Mouse (Mus musculus): Measurements from ENCODE around the gene Fastkd3. TPM values are rescaled to one million over a fixed set of nuclear protein-coding genes. Genes with fewer than 3 reads are reported as not detected.

Gene Fastkd3
- total and polyA plus RNA-seq, 3 experiments, result 17.8 to 46.6 (median 37.6) TPM

GRCm38 (mm10) chr13:68574398-68574797 is 7.6 kb upstream of the Fastkd3 start:
- Histone ChIP-seq H3K9me3 (replicated peaks; ENCODE audit: low read length) (no peaks in the 10 kb centered on the region), H3K79me2 (replicated peaks; ENCODE audit: control insufficient read depth, extremely low read depth, insufficient read depth, poor library complexity, severe bottlenecking) (no peaks in the 10 kb centered on the region; the same call in 1 of the 2 replicates), H3K4me1 (ENCODE audit: control insufficient read depth in 1 of 2, insufficient read depth in 2 of 2) (0 out of 4 replicates have a peak, but pooled peaks cover 0 to under 1% of the 10 kb centered on the region in 2 experiments), H3K36me3 (replicated peaks in 1 of 2; ENCODE audit: control insufficient read depth in 1 of 2, insufficient read depth in 1 of 2, low read length in 1 of 2) (peaks cover 70 to 94% of the 10 kb centered on the region in 2 experiments), H3K27ac (ENCODE audit: insufficient read depth, low read depth) (no peak overlapping the region), H3K27me3 (replicated peaks) (no peaks in the 10 kb centered on the region), H3K9ac (ENCODE audit: insufficient read depth, low read depth) (no peak overlapping the region), H3K4me3 (replicated peaks in 1 of 3; ENCODE audit: low read depth in 2 of 3, low read length in 2 of 3, poor library complexity in 1 of 3) (no peak overlapping the region), H3K4me2 (ENCODE audit: insufficient read depth, low read depth, poor library complexity, severe bottlenecking) (no peak overlapping the region)
- no peak for TF ChIP-seq ETS1 (conservative IDR thresholded peaks at IDR 0.05; ENCODE audit: low read depth, low read length)
- no peak for TF ChIP-seq UBTF (IDR thresholded peaks at IDR 0.05; ENCODE audit: low read depth, low read length)
- TF ChIP-seq ELF1 (IDR thresholded peaks at IDR 0.05; ENCODE audit: low read depth, low read length), result no peak
- no peak for TF ChIP-seq USF1 (IDR thresholded peaks at IDR 0.05; ENCODE audit: low read depth, low read length)
- TF ChIP-seq HCFC1 (IDR thresholded peaks at IDR 0.05; ENCODE audit: low read depth, low read length), result no peak
- TF ChIP-seq EP300 (IDR thresholded peaks at IDR 0.05; ENCODE audit: low read length), result no peak
- no peak for TF ChIP-seq MEF2A (IDR thresholded peaks at IDR 0.05; ENCODE audit: borderline replicate concordance, low read depth, low read length)
- TF ChIP-seq ZC3H11A (IDR thresholded peaks at IDR 0.05; ENCODE audit: low read depth, low read length), result no peak
- no peak for TF ChIP-seq JUND (conservative IDR thresholded peaks at IDR 0.05; ENCODE audit: low read depth, low read length)
- no peak for TF ChIP-seq MXI1 (IDR thresholded peaks at IDR 0.05; ENCODE audit: low read depth, low read length)
- dilution Hi-C loops (cut with MboI; ENCODE audit: extremely low pct_ligation_motif_present, extremely low pct_unique_long_range_greater_than_20kb, low sequenced_read_pairs) (no loop called here), in situ Hi-C loops (cut with MboI; ENCODE audit: low pct_ligation_motif_present, low pct_unique_long_range_greater_than_20kb, low sequenced_read_pairs) (no loop called here)
- no peak for DNase-seq (ENCODE audit: extremely low read depth)

GRCm38 (mm10) chr13:68577945-68578344 is 4.1 kb upstream of the Fastkd3 start:
- Histone ChIP-seq H3K9me3 (replicated peaks; ENCODE audit: low read length) (no peaks in the 10 kb centered on the region), H3K27ac (ENCODE audit: insufficient read depth, low read depth) (no peak overlapping the region), H3K79me2 (replicated peaks; ENCODE audit: control insufficient read depth, extremely low read depth, insufficient read depth, poor library complexity, severe bottlenecking) (peaks cover 26% of the 10 kb centered on the region), H3K27me3 (replicated peaks) (no peaks in the 10 kb centered on the region), H3K4me2 (ENCODE audit: insufficient read depth, low read depth, poor library complexity, severe bottlenecking) (no peak overlapping the region), H3K36me3 (replicated peaks in 1 of 2; ENCODE audit: control insufficient read depth in 1 of 2, insufficient read depth in 1 of 2, low read length in 1 of 2) (peaks cover 51 to 71% of the 10 kb centered on the region in 2 experiments), H3K4me3 (replicated peaks in 1 of 3; ENCODE audit: low read depth in 2 of 3, low read length in 2 of 3, poor library complexity in 1 of 3) (no peak overlapping the region), H3K9ac (ENCODE audit: insufficient read depth, low read depth) (no peak overlapping the region), H3K4me1 (ENCODE audit: control insufficient read depth in 1 of 2, insufficient read depth in 2 of 2) (peaks cover 0 to 18% of the 10 kb centered on the region in 2 experiments; a peak in 2 of 4 replicates)
- in situ Hi-C loops (cut with MboI; ENCODE audit: low pct_ligation_motif_present, low pct_unique_long_range_greater_than_20kb, low sequenced_read_pairs), result loop anchor here (25.0 kb wide), 1 partner anchor 1234 kb away; the partner anchor contains the start of gene Med10
- DNase-seq (ENCODE audit: extremely low read depth), result no peak
- dilution Hi-C loops (cut with MboI; ENCODE audit: extremely low pct_ligation_motif_present, extremely low pct_unique_long_range_greater_than_20kb, low sequenced_read_pairs), result no loop called here
- TF ChIP-seq PAX5 (IDR thresholded peaks at IDR 0.05; ENCODE audit: low read length), result no peak
- TF ChIP-seq E2F4 (IDR thresholded peaks at IDR 0.05; ENCODE audit: insufficient replicate concordance, low read depth, low read length), result no peak
- TF ChIP-seq JUN (IDR thresholded peaks at IDR 0.05; ENCODE audit: insufficient read depth, low read depth, low read length), result no peak
- no peak for TF ChIP-seq MAX (IDR thresholded peaks at IDR 0.05; ENCODE audit: low read length)
- TF ChIP-seq EP300 (IDR thresholded peaks at IDR 0.05; ENCODE audit: low read length), result no peak
- TF ChIP-seq SMC3 (IDR thresholded peaks at IDR 0.05; ENCODE audit: low read depth, low read length), result no peak
- no peak for TF ChIP-seq RAD21 (IDR thresholded peaks at IDR 0.05; ENCODE audit: low read depth, low read length)
- TF ChIP-seq CTCF (conservative IDR thresholded peaks at IDR 0.05 in 1 of 2, IDR thresholded peaks at IDR 0.05 in 1 of 2; ENCODE audit: low read depth in 2 of 2, low read length in 2 of 2), result no peak
- TF ChIP-seq CHD2 (IDR thresholded peaks at IDR 0.05; ENCODE audit: low read length), result no peak
- no peak for TF ChIP-seq USF1 (IDR thresholded peaks at IDR 0.05; ENCODE audit: low read depth, low read length)
